Mouse (Mus musculus) intestine, embryonic 15.5 days (tissue): Measurements from ENCODE around the gene Ccdc181. TPM values are rescaled to one million over a fixed set of nuclear protein-coding genes. Genes with fewer than 3 reads are reported as not detected.
"Not testable (repeated sequence)": the region's sequence is repeated elsewhere in the genome, so short reads cannot be mapped to it uniquely, and the experiment has no call there.

Experiments
- ATAC-seq: fragments of 200-750 bp; cut with Nextera tagmentation; 2 replicates; pipeline ENCODE4 v1.8.0; 2017; ENCODE audit warnings: moderate TSS enrichment, moderate library complexity
- H3K27ac ChIP-seq: fragments of 300-500 bp; sonication (generic); 2 replicates; pipeline ENCODE4 v1.5.1; 2015; ENCODE audit warnings: mild to moderate bottlenecking, inconsistent platforms
- H3K27me3 ChIP-seq: fragments of 300-500 bp; sonication (generic); replicated peaks from 2 replicates; pipeline ENCODE4 v1.6.1; 2015; ENCODE audit warnings: inconsistent platforms
- H3K36me3 ChIP-seq: fragments of 300-500 bp; sonication (generic); 2 replicates; pipeline ENCODE4 v1.6.1; 2015; ENCODE audit warnings: inconsistent platforms
- H3K4me1 ChIP-seq: fragments of 300-500 bp; sonication (generic); replicated peaks from 2 replicates; pipeline ENCODE4 v1.6.1; 2015; ENCODE audit warnings: inconsistent platforms
- H3K4me2 ChIP-seq: fragments of 300-500 bp; sonication (generic); replicated peaks from 2 replicates; pipeline ENCODE4 v1.6.1; 2015; ENCODE audit warnings: mild to moderate bottlenecking, inconsistent platforms
- H3K4me3 ChIP-seq: fragments of 300-500 bp; sonication (generic); replicated peaks from 2 replicates; pipeline ENCODE4 v1.5.1; 2015; ENCODE audit warnings: inconsistent platforms
- H3K9ac ChIP-seq: fragments of 300-500 bp; sonication (generic); 2 replicates; pipeline ENCODE4 v1.6.1; 2015; ENCODE audit warnings: inconsistent platforms
- H3K9me3 ChIP-seq: fragments of 300-500 bp; sonication (generic); 2 replicates; pipeline ENCODE4 v1.6.1; 2016; ENCODE audit warnings: inconsistent platforms
- WGBS: fragments of 180-500 bp; shearing (Covaris S2); methylation state at CpG from one replicate; pipeline ENCODE4 v1.1.7; 2015; 5-methylcytosine and 5-hydroxymethylcytosine counted together
- polyA plus RNA-seq: library from polyadenylated mRNA; unstranded; fragments of >200 nt; fragmentation: Nextera tagmentation; extraction: Ambion mirVana; gene quantifications from 2 replicates; pipeline ENCODE4 v1.2.1, GENCODE M21; 2015

Ccdc181 gene
- polyA plus RNA-seq, result 8.0 and 8.1 TPM in 2 replicates

GRCm38 (mm10) chr1:164275455-164275954 lies at the start of gene Ccdc181:
Gene Ccdc181 (plus strand): TSS chr1:164275585.
- 0 out of 2 replicates have a peak, but pooled peaks cover 4% of the 10 kb centered on the region for H3K4me1 ChIP-seq
- ATAC-seq, result peak; percentile 100
- WGBS, result under 1% methylated on average over 31 of the region's 31 CpGs
- no peaks in the 10 kb centered on the region for H3K36me3 ChIP-seq
- peak within 1 kb of the TSS; percentile 62 for H3K4me3 ChIP-seq
- H3K27me3 ChIP-seq, result no peaks in the 10 kb centered on the region
- peak within 1 kb of the TSS; percentile 58 for H3K9ac ChIP-seq
- no peaks in the 10 kb centered on the region for H3K9me3 ChIP-seq
- peak within 1 kb of the TSS; percentile 92 for H3K4me2 ChIP-seq
- no peak within 1 kb of the TSS for H3K27ac ChIP-seq

DNA sequence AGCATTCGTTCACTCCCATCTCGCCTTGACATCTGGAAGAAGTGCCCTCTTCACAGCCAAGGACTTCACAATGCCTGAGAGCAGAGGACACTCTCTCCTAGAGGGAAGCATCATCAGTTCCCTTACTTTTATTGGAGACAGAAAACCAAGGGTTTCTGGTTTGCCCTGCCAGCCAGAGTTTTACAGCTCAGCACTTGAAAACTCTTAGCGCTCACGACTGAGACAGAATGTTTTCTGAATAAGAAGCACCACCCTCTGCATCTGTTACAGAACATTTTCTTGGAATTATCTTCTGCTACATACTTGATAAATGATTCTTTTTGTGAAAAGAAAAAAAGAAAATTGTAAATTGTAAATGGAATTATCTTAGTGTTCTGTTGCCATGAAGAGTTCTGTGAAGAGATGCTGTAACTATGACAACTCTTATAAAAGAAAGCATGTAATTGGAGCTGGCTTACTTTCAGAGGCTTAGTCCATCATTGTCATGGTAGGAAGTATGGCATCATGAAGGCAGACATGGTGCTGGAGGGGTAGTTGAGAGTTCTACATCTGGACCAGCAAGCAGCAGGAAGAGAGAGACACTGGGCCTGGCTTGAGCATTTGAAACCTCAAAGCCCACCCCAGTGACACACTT lies 43.3 kb upstream of the Ccdc181 start:
- WGBS, result 77% methylated on average over 2 of the region's 4 CpGs
- H3K27ac ChIP-seq, H3K9ac ChIP-seq, H3K4me2 ChIP-seq, H3K27me3 ChIP-seq, ATAC-seq, H3K4me3 ChIP-seq, H3K36me3 ChIP-seq, H3K9me3 ChIP-seq, H3K4me1 ChIP-seq: not testable (repeated sequence)

DNA sequence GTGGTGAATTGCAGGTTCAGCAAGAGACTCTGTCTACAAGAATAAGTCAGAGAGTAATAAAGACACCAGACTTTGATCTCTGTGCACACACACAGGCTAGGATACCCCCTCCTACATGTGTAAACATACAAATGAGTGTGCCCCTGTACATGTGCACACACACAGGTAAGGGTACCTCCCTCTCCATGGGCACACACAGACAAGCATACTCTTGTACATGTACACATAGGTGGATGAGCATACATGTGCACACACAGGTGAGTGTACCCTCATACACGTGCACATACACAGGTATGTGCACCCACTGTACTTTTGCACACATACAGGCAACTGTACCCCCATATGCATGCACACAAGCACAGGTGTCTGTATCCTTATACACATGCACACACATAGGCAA lies 41.9 kb upstream of the Ccdc181 start:
- no peak overlapping the region for H3K9ac ChIP-seq
- ATAC-seq, result peak; percentile 68; the same call in 1 of the 2 replicates
- H3K4me2 ChIP-seq, result no peak overlapping the region
- H3K36me3 ChIP-seq, result no peaks in the 10 kb centered on the region
- no peaks in the 10 kb centered on the region for H3K4me1 ChIP-seq
- no peaks in the 10 kb centered on the region for H3K27me3 ChIP-seq
- no peak overlapping the region for H3K4me3 ChIP-seq
- H3K9me3 ChIP-seq, result no peaks in the 10 kb centered on the region
- 71% methylated on average over 1 of the region's 1 CpGs for WGBS
- H3K27ac ChIP-seq, result no peak overlapping the region

GRCm38 (mm10) chr1:164235078-164235477 lies 40.3 kb upstream of the Ccdc181 start:
- no peaks in the 10 kb centered on the region for H3K27me3 ChIP-seq
- no peak overlapping the region for H3K4me2 ChIP-seq
- H3K27ac ChIP-seq, result no peak overlapping the region
- no peak overlapping the region for H3K9ac ChIP-seq
- no peaks in the 10 kb centered on the region for H3K36me3 ChIP-seq
- no peak for ATAC-seq
- WGBS, result 43% methylated on average over 7 of the region's 7 CpGs
- no peaks in the 10 kb centered on the region for H3K4me1 ChIP-seq
- no peak overlapping the region for H3K4me3 ChIP-seq
- H3K9me3 ChIP-seq, result no peaks in the 10 kb centered on the region

DNA sequence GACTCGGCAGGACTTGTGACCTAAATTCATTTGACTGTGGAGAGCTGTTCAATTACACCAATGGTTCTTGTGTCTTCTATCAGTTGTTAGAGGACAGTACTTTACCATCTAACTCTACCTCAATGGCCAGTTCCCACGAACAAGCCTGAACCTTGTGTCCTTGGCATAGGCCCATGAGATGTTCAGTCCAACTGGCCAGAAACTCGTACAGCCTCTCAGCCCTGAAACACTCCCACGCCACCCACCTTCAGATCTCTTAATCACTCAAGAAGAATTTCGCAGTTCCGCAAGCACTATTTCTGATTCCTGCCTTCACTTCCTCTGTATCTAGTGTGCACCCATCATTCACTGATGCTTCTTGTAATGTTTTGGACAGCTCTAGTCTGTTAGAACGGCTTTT lies 39.3 kb upstream of the Ccdc181 start:
- ATAC-seq, result no peak
- no peak overlapping the region for H3K27ac ChIP-seq
- no peaks in the 10 kb centered on the region for H3K4me1 ChIP-seq
- H3K9ac ChIP-seq, result no peak overlapping the region
- WGBS, result 64% methylated on average over 7 of the region's 7 CpGs
- no peaks in the 10 kb centered on the region for H3K9me3 ChIP-seq
- H3K4me3 ChIP-seq, result no peak overlapping the region
- no peak overlapping the region for H3K4me2 ChIP-seq
- no peaks in the 10 kb centered on the region for H3K36me3 ChIP-seq
- no peaks in the 10 kb centered on the region for H3K27me3 ChIP-seq

GRCm38 (mm10) chr1:164241494-164241893 lies 33.9 kb upstream of the Ccdc181 start:
- 84% methylated on average over 2 of the region's 2 CpGs for WGBS
- H3K27me3 ChIP-seq, result no peaks in the 10 kb centered on the region
- no peaks in the 10 kb centered on the region for H3K36me3 ChIP-seq
- no peak overlapping the region for H3K9ac ChIP-seq
- no peaks in the 10 kb centered on the region for H3K4me1 ChIP-seq
- no peaks in the 10 kb centered on the region for H3K9me3 ChIP-seq
- no peak overlapping the region for H3K4me3 ChIP-seq
- H3K27ac ChIP-seq, result no peak overlapping the region
- H3K4me2 ChIP-seq, result no peak overlapping the region
- no peak for ATAC-seq

- 57% methylated on average over 8 of the region's 8 CpGs for WGBS
- Histone ChIP-seq H3K4me2 (no peak overlapping the region), H3K9me3 (no peaks in the 10 kb centered on the region), H3K27ac (no peak overlapping the region), H3K27me3 (no peaks in the 10 kb centered on the region), H3K9ac (no peak overlapping the region), H3K4me3 (no peak overlapping the region), H3K4me1 (0 out of 2 replicates have a peak, but pooled peaks cover under 1% of the 10 kb centered on the region), H3K36me3 (no peaks in the 10 kb centered on the region)
- ATAC-seq, result peak; percentile 52
These were observed 32.6 kb upstream of the Ccdc181 start for GRCm38 (mm10) chr1:164242809-164243208.

DNA sequence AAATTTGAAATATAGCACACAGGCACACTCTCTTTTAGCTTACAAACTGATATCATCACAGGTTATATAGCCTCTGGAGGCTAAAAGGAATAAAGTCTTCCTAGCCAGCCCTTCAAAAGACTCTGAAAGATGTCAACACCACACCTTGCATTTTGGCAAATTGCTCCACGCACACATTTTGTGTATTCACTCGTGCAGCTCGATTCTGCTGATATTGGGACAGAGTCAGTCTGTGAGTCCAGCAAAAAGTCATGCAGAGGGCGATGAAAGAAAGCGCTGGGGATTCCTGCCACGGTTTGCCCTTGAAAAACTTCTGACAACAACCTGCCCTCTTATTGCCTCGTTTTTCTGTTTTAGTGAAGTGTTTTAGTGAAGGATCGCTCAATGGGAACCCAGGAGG lies 27.9 kb upstream of the Ccdc181 start:
- 53% methylated on average over 8 of the region's 8 CpGs for WGBS
- Histone ChIP-seq H3K4me1 (peaks cover 9% of the 10 kb centered on the region), H3K27me3 (no peaks in the 10 kb centered on the region), H3K36me3 (no peaks in the 10 kb centered on the region), H3K9me3 (no peaks in the 10 kb centered on the region), H3K4me3 (no peak overlapping the region), H3K9ac (no peak overlapping the region), H3K4me2 (peak overlapping the region; percentile 78), H3K27ac (no peak overlapping the region)
- ATAC-seq, result no peak

DNA sequence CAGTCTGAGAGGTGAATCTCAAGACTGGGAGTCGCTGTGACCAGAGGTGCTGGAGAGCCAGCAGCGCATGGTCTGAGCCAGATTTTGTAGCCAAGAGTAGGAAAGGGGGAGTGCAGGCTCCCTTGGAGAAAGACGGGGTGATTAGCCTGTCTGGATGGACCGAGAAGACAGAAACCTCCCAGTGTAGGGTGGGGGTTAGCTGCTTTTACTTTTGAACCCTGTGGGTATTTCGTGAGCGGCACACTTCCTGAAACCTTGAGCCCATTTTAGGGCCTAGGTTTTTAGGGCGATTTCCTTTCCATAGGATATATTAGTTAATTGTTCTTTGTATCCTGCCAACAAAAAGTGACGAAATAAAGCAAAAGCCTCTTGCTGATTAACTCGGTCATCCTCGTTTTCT lies 27.4 kb upstream of the Ccdc181 start:
- H3K27me3 ChIP-seq, result no peaks in the 10 kb centered on the region
- H3K4me2 ChIP-seq, result peak overlapping the region; percentile 78
- peaks cover 9% of the 10 kb centered on the region for H3K4me1 ChIP-seq
- peak overlapping the region; percentile 65; the same call in 1 of the 2 replicates for H3K9ac ChIP-seq
- ATAC-seq, result no peak
- H3K27ac ChIP-seq, result no peak overlapping the region
- no peaks in the 10 kb centered on the region for H3K36me3 ChIP-seq
- WGBS, result 19% methylated on average over 10 of the region's 10 CpGs
- no peaks in the 10 kb centered on the region for H3K9me3 ChIP-seq
- peak overlapping the region; percentile 81 for H3K4me3 ChIP-seq

DNA sequence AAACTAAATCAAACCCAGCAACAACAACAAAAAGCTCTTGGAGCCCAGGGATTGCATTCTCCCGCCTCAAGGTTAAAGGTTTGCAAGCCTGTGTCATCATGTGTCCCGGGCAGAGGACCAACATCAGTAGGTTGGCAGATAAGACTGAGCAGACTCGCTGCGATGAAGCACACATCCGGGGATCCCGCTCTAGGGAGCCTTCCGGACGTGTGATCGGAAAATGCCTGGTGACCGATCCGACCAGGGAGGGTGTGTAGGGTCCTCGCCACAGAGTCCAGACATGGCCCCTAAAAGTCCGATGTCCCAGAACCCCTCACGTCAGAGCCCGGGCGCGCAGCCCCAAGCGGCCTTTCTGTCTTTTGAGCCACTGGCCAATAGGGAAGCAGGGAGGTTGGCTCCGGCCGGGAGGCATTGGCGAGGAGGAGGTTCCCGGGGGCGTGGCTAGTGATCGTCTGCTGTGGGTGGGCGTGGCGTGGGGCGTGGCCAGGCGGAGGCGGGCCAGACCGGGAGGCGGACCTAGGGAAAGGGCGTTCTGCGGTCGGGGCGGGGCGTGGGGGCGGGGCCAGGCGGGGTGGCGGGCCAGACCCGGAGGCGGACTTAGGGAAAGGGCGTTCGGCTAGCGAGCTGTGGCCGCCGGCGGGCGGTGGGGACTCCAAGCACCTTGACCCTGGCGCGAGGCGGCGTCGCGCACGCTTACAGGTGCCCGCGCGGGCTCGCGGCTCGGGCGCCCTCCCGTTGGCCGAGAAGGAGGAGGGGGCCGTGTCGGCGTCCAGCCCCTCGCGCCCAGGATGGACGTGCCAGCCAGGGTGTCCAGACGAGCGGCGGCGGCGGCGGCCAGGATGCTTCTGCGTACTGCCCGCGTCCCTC lies 26.7 kb upstream of the Ccdc181 start, which contains the start of gene Slc19a2:
Gene Slc19a2, plus strand, starts transcription at position 582 of the 867 bp plus-strand sequence.
- Histone ChIP-seq H3K9me3 (no peaks in the 10 kb centered on the region), H3K4me2 (peak within 1 kb of the TSS; percentile 78), H3K4me3 (peak within 1 kb of the TSS; percentile 81), H3K9ac (peak within 1 kb of the TSS; percentile 72), H3K36me3 (no peaks in the 10 kb centered on the region), H3K27ac (peak within 1 kb of the TSS; percentile 81), H3K27me3 (no peaks in the 10 kb centered on the region), H3K4me1 (peaks cover 9% of the 10 kb centered on the region)
- WGBS, result under 1% methylated on average over 70 of the region's 79 CpGs
- ATAC-seq, result peak; percentile 96

DNA sequence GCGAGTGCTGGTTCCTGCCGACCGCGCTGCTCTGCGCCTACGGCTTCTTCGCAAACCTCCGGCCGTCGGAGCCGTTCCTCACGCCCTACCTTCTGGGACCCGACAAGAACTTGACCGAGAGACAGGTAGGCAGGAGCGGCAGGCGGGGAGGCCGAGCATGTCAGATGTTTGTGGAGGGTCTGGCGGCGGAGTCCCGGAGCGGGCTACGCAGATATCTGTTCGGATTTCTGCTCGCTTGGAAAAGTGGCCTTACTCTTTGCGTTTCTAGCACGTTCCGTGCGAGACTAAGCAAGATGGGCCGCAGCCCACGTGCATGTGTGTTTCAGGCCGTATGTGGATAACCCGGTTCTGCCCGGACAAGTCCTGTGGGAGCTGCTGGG lies 26.1 kb upstream of the Ccdc181 start:
- Histone ChIP-seq H3K27ac (peak overlapping the region; percentile 75), H3K9ac (peak overlapping the region; percentile 72), H3K4me2 (peak overlapping the region; percentile 78), H3K4me1 (peaks cover 9% of the 10 kb centered on the region), H3K36me3 (no peaks in the 10 kb centered on the region), H3K27me3 (no peaks in the 10 kb centered on the region), H3K9me3 (no peaks in the 10 kb centered on the region), H3K4me3 (peak overlapping the region; percentile 81)
- peak; percentile 40; the same call in 1 of the 2 replicates for ATAC-seq
- WGBS, result under 1% methylated on average over 33 of the region's 33 CpGs

GRCm38 (mm10) chr1:164250391-164251150 lies 24.8 kb upstream of the Ccdc181 start:
- 49% methylated on average over 8 of the region's 8 CpGs for WGBS
- Histone ChIP-seq H3K9ac (0 out of 2 replicates have a peak overlapping the region, but pooled peaks have one; percentile 10), H3K27ac (no peak overlapping the region)

More at GRCm38 (mm10) chr1:164250391-164251150, 24.8 kb upstream of the Ccdc181 start:
- Histone ChIP-seq H3K4me3 (peak overlapping the region; percentile 81), H3K4me2 (peak overlapping the region; percentile 78), H3K9me3 (no peaks in the 10 kb centered on the region), H3K4me1 (peaks cover 9% of the 10 kb centered on the region), H3K27me3 (no peaks in the 10 kb centered on the region), H3K36me3 (no peaks in the 10 kb centered on the region)
- ATAC-seq, result no peak
